Mouse (Mus musculus): Measurements from ENCODE around the gene Cntrob.
A peak's percentile ranks its signal among the peaks of the same experiment; 100 is the strongest.
"Not testable (repeated sequence)": the region's sequence is repeated elsewhere in the genome, so short reads cannot be mapped to it uniquely, and the experiment has no call there.

Cntrob gene

DNA sequence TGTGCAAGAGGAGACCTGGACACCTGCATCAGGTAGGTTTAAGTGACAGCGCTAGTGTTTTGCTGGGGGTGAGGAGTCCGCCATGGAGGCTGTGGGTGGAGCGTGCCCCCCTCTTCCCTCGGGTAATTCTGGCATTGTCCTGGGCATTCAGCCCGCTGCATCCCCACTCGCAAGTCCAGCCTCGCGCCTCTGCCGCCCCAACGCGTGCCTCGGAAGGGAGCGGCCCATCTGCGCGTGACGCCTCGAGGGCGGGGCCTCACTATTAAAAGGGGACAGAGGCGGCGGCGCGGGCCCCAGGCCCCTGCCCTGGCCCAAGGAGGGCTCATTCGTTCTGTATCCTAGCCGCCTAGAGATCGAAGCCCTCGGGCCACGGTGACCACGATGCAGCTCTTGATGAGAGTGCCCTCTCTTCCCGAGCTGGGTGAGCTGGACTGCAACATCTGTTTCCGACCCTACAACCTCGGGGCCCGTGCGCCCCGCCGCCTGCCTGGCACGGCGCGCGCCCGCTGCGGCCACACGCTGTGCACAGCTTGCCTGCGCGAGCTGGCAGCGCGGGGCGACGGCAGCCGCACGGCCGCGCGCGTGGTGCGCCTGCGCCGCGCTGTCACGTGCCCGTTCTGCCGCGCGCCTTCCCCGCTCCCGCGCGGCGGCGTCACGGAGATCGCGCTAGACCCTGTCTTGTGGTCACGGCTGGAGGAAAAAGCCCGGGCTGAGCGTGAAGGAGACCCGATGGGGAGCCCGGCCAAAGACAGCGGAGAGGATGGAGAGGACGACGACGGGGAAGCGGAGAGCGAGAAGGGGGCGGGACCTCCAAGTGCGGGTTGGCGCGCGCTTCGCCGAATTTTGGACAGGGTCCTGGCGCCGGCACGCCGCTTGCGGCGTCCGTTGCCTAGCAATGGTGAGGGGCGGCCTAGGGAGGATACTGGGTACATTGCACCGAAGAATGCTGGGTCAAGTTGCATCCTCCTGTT lies 16.9 kb upstream of the Cntrob start, which contains the start of gene Rnf227:
Gene Rnf227, plus strand, starts transcription at position 301 of the 971 bp plus-strand sequence.
- DNase-seq, result peak; percentile 56 to 67

GRCm38 (mm10) chr11:69334796-69335195 lies 11.2 kb upstream of the Cntrob start:
- DNase-seq, result no peak

- DNase-seq, result no peak
These were observed 10.3 kb upstream of the Cntrob start for GRCm38 (mm10) chr11:69333922-69334321.

- DNase-seq, result no peak
These were observed 9.2 kb upstream of the Cntrob start for GRCm38 (mm10) chr11:69332713-69333253.

GRCm38 (mm10) chr11:69331929-69332405 lies 8.4 kb upstream of the Cntrob start:
- DNase-seq, result peak; percentile 56 to 71

DNA sequence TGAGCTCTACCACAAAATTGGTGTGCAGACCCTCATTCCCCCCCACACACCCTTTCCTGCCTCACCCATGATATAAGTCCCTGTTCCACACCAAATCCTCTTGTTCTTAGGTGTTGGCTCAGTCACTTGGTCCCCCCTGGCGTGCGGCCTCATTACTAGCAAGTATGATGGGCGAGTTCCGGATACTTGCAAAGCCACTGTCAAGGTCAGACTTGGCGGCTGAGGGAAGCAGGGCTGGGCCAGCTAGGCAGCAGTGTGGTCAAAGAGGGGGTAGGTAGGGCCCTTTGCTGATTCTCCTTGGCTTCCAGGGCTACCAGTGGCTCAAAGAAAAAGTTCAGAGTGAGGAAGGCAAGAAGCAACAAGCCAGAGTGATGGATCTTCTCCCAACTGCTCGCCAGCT lies 7.6 kb upstream of the Cntrob start:
- no peak for DNase-seq

DNA sequence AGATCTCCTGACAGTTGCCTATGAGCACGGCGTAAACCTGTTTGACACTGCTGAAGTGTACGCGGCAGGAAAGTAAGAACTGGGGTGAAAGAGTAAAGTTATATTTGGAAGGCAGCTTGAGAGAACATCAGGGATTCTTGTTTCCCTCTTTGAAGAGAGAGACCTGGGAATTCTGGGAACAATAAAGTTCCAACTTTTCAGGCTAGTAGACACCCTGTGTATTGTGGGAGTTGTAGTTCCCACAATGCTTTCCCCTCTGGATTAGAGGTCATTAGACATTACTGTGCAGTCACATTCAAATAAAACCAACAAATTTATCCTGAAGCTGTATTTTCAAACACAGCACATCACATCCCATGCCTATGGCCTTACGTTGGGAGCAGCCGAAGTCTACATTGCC lies 4.9 kb upstream of the Cntrob start:
- no peak for DNase-seq

DNA sequence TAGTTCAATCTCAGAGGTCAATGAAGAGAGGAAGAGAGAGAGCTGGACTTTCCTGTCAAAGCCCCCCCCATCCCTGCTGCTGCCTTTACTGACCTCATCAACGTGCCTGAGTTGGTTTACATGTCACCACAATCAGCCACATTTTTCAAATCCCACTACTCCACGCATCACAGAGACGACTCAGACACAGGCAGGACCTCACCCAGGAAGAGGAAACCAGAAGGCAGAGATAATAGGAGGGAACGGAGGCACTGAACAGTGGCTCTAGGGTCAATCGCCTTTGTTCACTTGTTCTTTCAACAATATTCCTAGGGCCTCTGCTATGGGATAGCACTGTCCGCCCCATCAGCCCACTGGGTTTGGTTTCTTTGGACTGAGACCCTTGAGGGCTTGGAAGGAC lies 4.1 kb upstream of the Cntrob start:
- DNase-seq, result no peak

DNA sequence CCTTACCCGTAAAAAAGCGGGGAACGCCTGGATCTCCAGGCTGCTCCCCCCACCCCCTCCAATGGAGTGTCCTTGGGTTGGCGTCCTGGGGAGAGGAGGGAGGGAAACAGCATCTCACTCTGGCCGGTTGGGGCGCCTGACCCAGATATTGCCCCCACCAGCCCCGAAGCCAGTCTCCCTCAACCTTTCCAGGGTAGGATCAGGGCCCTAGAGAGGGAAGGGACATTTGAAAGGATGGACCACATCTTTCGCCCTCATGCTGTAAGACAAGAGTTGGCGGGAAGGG lies 3.5 kb upstream of the Cntrob start:
- no peak for DNase-seq

GRCm38 (mm10) chr11:69326408-69327156 lies 3.0 kb upstream of the Cntrob start:
- peak; percentile 51 to 57 for DNase-seq

DNA sequence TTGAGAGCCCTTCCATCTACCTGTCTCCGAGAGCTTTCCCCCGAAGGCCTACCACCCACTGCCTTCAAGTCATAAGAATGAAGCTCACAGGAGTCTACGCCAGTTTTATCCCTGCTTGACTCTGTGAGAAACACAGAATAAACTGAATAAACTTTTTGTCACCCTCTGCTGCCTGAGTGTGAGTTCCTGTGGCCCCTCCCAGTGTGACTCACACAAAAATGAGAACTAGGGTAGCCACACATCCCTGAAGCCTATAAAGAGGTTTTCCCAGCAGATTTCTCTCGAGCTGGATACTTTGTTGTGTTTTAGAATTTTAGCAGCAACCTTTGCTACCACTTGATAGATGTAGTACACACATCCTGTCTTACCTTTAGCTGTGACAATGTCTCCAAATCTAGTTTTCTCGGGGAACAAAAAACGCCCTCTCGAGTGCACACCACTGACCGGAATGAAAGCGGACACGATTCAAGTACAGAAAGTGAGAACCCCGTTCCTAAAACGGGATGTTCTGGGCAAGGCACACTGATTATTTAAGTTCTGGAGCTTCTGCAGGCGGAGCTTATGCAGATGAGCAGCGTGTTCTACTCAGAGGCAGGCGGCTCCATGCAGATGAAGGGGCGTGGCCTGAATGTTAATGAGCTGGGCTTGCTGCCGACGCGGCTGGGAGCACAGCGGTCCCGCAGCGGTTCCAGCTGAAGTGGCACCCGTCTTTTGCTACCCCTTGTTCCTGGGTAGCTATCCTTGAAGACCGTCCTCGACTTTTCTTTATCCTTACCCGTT lies 2.2 kb upstream of the Cntrob start, which contains the start of gene Kcnab3:
Gene Kcnab3, plus strand, starts transcription at position 631 of the 780 bp plus-strand sequence.
- peak; percentile 76 to 83 for DNase-seq

DNA sequence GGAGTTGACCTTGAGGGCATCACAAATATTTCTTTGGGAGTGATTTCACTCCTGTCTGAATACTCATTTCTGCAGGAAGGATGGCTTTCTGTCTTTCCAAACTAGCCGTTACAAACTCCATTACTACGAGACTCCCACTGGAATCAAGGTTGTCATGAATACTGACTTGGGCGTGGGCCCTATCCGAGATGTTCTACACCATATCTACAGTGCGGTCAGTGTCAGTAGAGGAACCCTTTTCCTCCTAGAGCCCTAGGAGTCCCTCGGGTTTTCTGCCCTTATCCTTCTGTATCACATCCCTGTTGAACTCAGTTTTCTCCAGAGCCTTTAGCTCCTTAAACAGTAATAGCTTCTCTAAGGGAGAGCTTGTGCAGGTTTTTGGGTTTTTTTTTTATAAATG lies 1.2 kb upstream of the Cntrob start:
- no peak for DNase-seq

DNA sequence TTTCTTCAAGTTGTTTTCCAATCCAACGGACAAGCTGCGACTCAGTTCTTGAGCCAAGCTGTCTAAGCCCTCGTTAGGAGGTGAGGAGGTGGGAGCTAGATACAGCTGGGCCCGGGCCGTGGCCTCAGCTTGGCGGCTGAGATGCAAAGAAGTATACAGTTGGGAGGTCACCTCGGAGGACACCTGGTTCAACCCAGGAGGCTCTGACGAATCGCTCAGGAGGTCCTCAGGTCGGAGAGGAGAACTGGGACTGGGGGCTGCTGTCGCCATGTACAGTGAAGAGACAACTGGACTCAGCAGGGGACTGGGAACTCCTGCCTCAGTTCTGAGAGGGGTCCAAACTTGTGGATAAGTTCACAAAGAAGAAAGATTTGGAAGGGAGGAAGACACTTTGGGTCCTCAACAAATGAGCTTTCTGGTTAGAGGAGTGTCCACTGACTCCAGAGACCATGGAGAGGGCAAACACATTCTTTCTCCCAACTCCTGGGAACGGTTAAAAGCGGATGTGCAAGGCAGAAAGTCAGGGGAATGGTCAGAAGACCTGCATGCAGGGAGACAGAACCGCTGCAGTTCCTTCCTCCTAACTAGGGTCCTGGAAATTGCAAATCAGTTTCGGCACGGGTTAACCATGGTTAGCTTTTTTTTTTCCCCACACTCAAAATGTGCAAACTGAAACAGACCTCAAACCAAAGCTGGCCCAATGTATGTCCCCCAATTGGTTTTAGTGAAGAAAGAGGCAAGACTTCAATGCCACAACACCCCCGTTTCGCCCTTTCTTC lies 693 bp downstream of the Cntrob start:
- no peak for DNase-seq

DNA sequence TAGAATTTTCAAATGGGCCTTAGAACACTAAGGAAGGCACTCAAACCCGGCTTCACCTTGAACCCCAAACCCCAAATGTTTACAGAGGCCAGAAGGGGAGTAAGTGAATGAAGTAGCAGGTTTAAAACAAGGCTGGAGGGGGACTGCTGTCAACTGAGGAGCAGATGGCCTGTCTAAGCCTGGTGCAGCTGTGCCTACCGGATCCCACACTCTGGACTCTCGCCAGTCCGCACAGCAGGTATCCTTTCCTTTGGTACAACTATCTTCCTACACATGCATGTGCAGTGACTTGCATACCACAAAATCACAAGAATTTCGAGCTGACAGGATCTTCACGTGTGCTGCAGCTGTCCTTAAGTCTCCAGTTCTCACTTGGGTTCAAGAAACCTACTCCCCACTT lies 1.6 kb downstream of the Cntrob start:
- DNase-seq, result no peak

DNA sequence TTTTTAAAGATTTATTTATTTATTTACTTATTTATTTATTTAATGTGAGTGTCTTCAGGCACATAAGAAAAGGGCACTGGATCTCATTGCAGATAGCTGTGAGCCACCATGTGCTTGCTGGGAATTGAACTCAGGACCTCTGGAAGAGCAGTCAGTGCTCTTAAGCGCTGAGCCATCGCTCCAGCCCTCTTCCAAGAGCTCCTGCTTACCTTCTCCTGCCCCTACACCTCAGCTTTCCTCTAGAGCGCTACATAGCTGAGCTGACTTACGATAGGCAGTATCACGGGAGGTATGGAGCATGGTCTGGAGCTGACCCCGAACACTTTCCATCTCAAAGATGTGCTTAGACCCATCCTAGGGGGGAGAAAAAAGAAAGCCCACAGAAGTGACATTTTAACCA lies 2.0 kb downstream of the Cntrob start:
- DNase-seq, result no peak

- not testable (repeated sequence) for DNase-seq
These were observed 5.6 kb downstream of the Cntrob start for GRCm38 (mm10) chr11:69318000-69318399.

DNA sequence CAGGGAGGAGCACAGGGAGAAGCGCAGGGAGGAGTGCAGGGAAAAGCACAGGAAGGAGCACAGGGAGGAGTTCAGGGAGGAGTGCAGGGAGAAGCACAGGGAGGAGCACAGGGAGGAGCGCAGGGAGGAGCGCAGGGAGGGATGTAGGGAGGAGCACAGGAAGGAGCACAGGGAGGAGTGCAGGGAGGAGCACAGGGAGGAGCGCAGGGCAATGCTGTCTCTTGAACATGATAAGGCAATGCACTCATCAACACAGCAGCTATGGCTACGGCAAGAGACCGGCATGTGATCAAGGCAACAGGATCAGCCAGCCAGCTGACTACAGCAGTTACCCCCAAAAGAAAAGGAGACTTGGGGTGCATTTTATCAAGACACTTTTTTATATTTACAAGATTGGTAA lies 7.2 kb downstream of the Cntrob start:
- DNase-seq, result no peak

DNA sequence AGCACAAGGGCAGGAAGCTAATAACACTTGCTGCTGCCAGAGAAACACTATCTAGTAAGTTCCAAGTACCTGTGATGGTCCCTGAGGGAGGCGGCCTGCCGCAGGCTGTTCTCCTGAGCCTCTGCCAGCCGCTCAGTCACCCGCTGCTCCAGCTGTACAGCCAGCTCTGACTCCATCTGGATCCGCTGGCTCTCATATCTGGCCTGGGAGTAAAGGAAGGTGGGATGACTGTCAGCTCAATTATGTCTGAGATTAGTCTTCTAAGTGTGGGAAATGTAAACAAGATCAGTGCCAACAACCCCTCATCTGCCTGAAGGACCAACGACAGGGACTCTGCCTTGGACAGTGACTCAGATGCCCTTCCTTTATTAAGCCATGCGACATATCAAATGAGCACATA lies 12.3 kb downstream of the Cntrob start:
- DNase-seq, result no peak

DNA sequence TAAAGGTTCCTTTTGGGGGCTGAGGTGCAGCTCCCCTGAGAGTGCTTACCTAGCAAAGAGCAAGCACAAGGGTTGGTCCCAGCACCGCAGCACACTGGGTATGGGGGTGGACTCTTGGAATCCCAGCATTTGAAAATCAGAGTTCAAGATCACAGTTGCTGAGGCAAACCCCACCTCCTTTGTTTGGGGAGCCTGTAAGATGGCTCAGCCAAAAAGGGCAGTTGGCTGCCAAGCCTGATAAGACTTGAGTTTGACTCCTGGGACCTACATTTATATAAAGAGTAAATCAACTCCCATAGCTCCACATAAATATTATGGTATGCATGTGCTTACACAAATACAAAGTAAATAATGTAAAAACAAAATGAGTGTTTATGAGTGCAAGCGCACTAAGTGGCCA lies 17.5 kb downstream of the Cntrob start:
- no peak for DNase-seq

DNA sequence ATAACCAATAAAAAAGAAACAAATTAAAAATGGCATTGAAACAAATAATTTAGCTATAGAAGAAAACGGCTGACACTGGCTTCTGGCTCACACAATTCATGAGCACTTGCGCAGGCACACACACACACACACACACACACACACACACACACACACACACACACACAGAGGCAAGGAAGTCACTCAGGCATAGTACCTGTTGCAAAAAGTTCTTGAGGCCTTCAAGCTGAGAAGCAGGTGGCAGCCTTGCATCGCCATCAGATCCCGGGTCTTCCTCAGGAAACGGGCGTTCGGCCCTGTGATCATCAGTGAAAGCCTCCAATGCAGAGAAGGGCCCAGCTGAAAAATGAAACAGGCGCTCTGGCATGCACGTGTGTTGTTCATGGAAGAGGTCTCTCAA lies 18.3 kb downstream of the Cntrob start:
- DNase-seq, result no peak

- DNase-seq, result no peak
These were observed 20.8 kb downstream of the Cntrob start for GRCm38 (mm10) chr11:69302817-69303216.

DNA sequence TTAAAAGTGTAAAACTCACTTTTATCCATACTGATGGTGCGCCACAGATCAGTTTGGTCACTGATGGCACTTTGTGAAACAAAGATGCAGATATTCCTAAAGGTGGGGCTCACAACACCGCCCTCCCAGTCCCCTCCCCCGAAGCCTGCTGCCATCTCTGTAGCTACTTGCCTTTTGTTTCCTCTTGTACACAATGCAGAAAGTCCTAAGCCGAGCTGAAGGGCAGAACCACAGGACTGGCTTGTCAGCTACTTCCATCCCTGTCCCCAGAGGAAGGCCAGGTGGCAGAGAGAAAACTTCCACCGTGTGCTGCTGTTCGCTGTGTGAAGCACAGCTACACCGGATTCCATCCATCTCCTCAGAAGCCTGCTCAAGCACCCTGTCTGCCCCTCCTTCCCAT lies 25.3 kb downstream of the Cntrob start:
- DNase-seq, result no peak

Measured in thymus, adult 18-20 months (tissue).